Mouse (Mus musculus) MEL (cell line): ENCODE data around the gene Grik4. TPM values are rescaled to one million over a fixed set of nuclear protein-coding genes. Genes with fewer than 3 reads are reported as not detected.

Source experiments
- DNase-seq: peaks from one replicate; pipeline ENCODE4 v3.0.0; 2011; ENCODE audit warnings: low read depth, low spot score
- H3K27ac ChIP-seq: 2 replicates; pipeline ENCODE4 v1.5.1; 2012; ENCODE audit warnings: low read depth, mild to moderate bottlenecking, control low read depth, low read length, moderate library complexity; ENCODE audit not compliant: control insufficient read depth
- H3K27me3 ChIP-seq, 2 experiments: fragments of 150-350 bp in 1 of 2; sonication (generic) in 1 of 2; 2 replicates each; pipeline ENCODE4 v1.6.1; 2012; ENCODE audit warnings: low read length in 2 of 2, mild to moderate bottlenecking in 2 of 2, improper control_type of control experiment in 1 of 2, moderate library complexity in 1 of 2; ENCODE audit not compliant: insufficient read depth in 2 of 2, control insufficient read depth in 1 of 2
- H3K36me3 ChIP-seq, 2 experiments: 2 replicates each; pipeline ENCODE4 v1.6.1; 2012 to 2014; ENCODE audit warnings: low read length in 2 of 2, improper control_type of control experiment in 1 of 2, inconsistent platforms in 1 of 2, mild to moderate bottlenecking in 1 of 2; ENCODE audit not compliant: insufficient read depth in 2 of 2, control insufficient read depth in 1 of 2
- H3K4me1 ChIP-seq, 2 experiments: fragments of 150-350 bp in 1 of 2; sonication (generic) in 1 of 2; 2 replicates each; pipeline ENCODE4 v1.6.1; 2012; ENCODE audit warnings: low read length in 2 of 2, improper control_type of control experiment in 1 of 2, mild to moderate bottlenecking in 1 of 2; ENCODE audit not compliant: insufficient read depth in 2 of 2, control insufficient read depth in 1 of 2
- H3K4me3 ChIP-seq, 2 experiments: fragments of 150-350 bp in 1 of 2; sonication (generic) in 1 of 2; 2 replicates each; pipeline ENCODE4 v1.5.1; 2012; ENCODE audit warnings: low read depth in 2 of 2, low read length in 2 of 2, mild to moderate bottlenecking in 2 of 2, moderate library complexity in 2 of 2, control low read depth in 1 of 2, improper control_type of control experiment in 1 of 2; ENCODE audit not compliant: control insufficient read depth in 1 of 2, insufficient read depth in 1 of 2
- H3K79me2 ChIP-seq: 2 replicates; pipeline ENCODE4 v1.6.1; 2012; ENCODE audit warnings: mild to moderate bottlenecking, low read length, moderate library complexity; ENCODE audit not compliant: control insufficient read depth, poor library complexity, insufficient read depth
- H3K9ac ChIP-seq: 2 replicates; pipeline ENCODE4 v1.6.1; 2012; ENCODE audit warnings: low read depth, mild to moderate bottlenecking, control low read depth, low read length, moderate library complexity; ENCODE audit not compliant: control insufficient read depth, poor library complexity, severe bottlenecking
- H3K9me3 ChIP-seq: fragments of 150-350 bp; sonication (generic); replicated peaks from 2 replicates; pipeline ENCODE4 v1.6.1; 2012; ENCODE audit warnings: mild to moderate bottlenecking, low read length, improper control_type of control experiment, moderate library complexity; ENCODE audit not compliant: insufficient read depth
- CHD1 ChIP-seq: IDR thresholded peaks from 2 replicates; pipeline ENCODE4 v1.6.1; 2012; ENCODE audit warnings: low read depth, mild to moderate bottlenecking, inconsistent platforms, low read length, improper control_type of control experiment
- E2F4 ChIP-seq: IDR thresholded peaks from 2 replicates; pipeline ENCODE4 v1.6.1; 2011; ENCODE audit warnings: low read depth, low read length, improper control_type of control experiment, borderline replicate concordance
- ELF1 ChIP-seq: IDR thresholded peaks from 2 replicates; pipeline ENCODE4 v1.6.1; 2014; ENCODE audit warnings: low read depth, mild to moderate bottlenecking, inconsistent platforms, low read length, improper control_type of control experiment, moderate library complexity
- EP300 ChIP-seq, 2 experiments: IDR thresholded peaks; 2 replicates each; pipeline ENCODE4 v1.6.1; 2011; ENCODE audit warnings: improper control_type of control experiment in 2 of 2, low read length in 2 of 2, low read depth in 1 of 2, mild to moderate bottlenecking in 1 of 2
- ETS1 ChIP-seq: IDR thresholded peaks from 2 replicates; pipeline ENCODE4 v1.6.1; 2012; ENCODE audit warnings: low read depth, mild to moderate bottlenecking, inconsistent platforms, low read length, improper control_type of control experiment, moderate library complexity
- HCFC1 ChIP-seq: IDR thresholded peaks from 2 replicates; pipeline ENCODE4 v1.6.1; 2012; ENCODE audit warnings: low read depth, mild to moderate bottlenecking, inconsistent platforms, low read length, improper control_type of control experiment, moderate library complexity
- KAT2A ChIP-seq: conservative IDR thresholded peaks from 2 replicates; pipeline ENCODE4 v1.6.1; 2012; ENCODE audit warnings: low read depth, low read length, improper control_type of control experiment, inconsistent platforms
- MAFK ChIP-seq: IDR thresholded peaks from 2 replicates; pipeline ENCODE4 v1.6.1; 2011; ENCODE audit warnings: low read depth, mild to moderate bottlenecking, low read length, improper control_type of control experiment, borderline replicate concordance
- MAZ ChIP-seq: IDR thresholded peaks from 2 replicates; pipeline ENCODE4 v1.6.1; 2012; ENCODE audit warnings: low read depth, mild to moderate bottlenecking, inconsistent platforms, low read length, improper control_type of control experiment
- MEF2A ChIP-seq: IDR thresholded peaks from 2 replicates; pipeline ENCODE4 v1.6.1; 2014; ENCODE audit warnings: low read depth, mild to moderate bottlenecking, inconsistent platforms, low read length, improper control_type of control experiment; ENCODE audit not compliant: poor library complexity, insufficient replicate concordance, severe bottlenecking; ENCODE audit errors: extremely low read depth
- MXI1 ChIP-seq: IDR thresholded peaks from 2 replicates; pipeline ENCODE4 v1.6.1; 2011; ENCODE audit warnings: mild to moderate bottlenecking, low read depth, low read length, improper control_type of control experiment
- MYB ChIP-seq: IDR thresholded peaks from 2 replicates; pipeline ENCODE4 v1.6.1; 2011; ENCODE audit warnings: mild to moderate bottlenecking, low read depth, low read length, improper control_type of control experiment
- MYC ChIP-seq: IDR thresholded peaks from 2 replicates; pipeline ENCODE4 v1.6.1; 2011; ENCODE audit warnings: low read depth, mild to moderate bottlenecking, low read length, improper control_type of control experiment, moderate library complexity
- NELFE ChIP-seq: IDR thresholded peaks from 2 replicates; pipeline ENCODE4 v1.6.1; 2011; ENCODE audit warnings: low read depth, low read length, improper control_type of control experiment
- POLR2A ChIP-seq, 2 experiments: IDR thresholded peaks; 2 replicates each; pipeline ENCODE4 v1.6.1; 2011 to 2012; ENCODE audit warnings: low read length in 2 of 2, mild to moderate bottlenecking in 2 of 2, control low read depth in 1 of 2, improper control_type of control experiment in 1 of 2, low read depth in 1 of 2, moderate library complexity in 1 of 2; ENCODE audit not compliant: control insufficient read depth in 1 of 2, insufficient read depth in 1 of 2, poor library complexity in 1 of 2
- POLR2AphosphoS2 ChIP-seq: IDR thresholded peaks from 2 replicates; pipeline ENCODE4 v1.6.1; 2011; ENCODE audit warnings: low read length, improper control_type of control experiment
- RCOR1 ChIP-seq: IDR thresholded peaks from 2 replicates; pipeline ENCODE4 v1.6.1; 2012; ENCODE audit warnings: low read depth, mild to moderate bottlenecking, inconsistent platforms, low read length, improper control_type of control experiment
- TAL1 ChIP-seq: IDR thresholded peaks from 2 replicates; pipeline ENCODE4 v1.6.1; 2012; ENCODE audit warnings: mild to moderate bottlenecking, inconsistent platforms, low read length, moderate library complexity, mixed read lengths
- TCF12 ChIP-seq: IDR thresholded peaks from 2 replicates; pipeline ENCODE4 v1.6.1; 2014; ENCODE audit warnings: low read depth, mild to moderate bottlenecking, inconsistent platforms, low read length, improper control_type of control experiment, moderate library complexity
- ZC3H11A ChIP-seq: IDR thresholded peaks from 2 replicates; pipeline ENCODE4 v1.6.1; 2012; ENCODE audit warnings: low read depth, mild to moderate bottlenecking, inconsistent platforms, low read length, improper control_type of control experiment
- ZKSCAN1 ChIP-seq: IDR thresholded peaks from 2 replicates; pipeline ENCODE4 v1.6.1; 2012; ENCODE audit warnings: low read depth, mild to moderate bottlenecking, inconsistent platforms, low read length, improper control_type of control experiment, moderate library complexity
- ZNF384 ChIP-seq: IDR thresholded peaks from 2 replicates; pipeline ENCODE4 v1.6.1; 2012; ENCODE audit warnings: low read depth, mild to moderate bottlenecking, inconsistent platforms, low read length, improper control_type of control experiment
- polyA plus RNA-seq, 2 experiments: library from polyadenylated mRNA; stranded (reverse) in 1 of 2; unstranded in 1 of 2; fragments of >175 nt in 1 of 2; fragments of >200 nt in 1 of 2; gene quantifications; 2 replicates each; pipeline versions ENCODE4 v1.2.1 to v1.2.4; 2012; ENCODE audit warnings: low replicate concordance in 2 of 2, low read depth in 1 of 2; ENCODE audit not compliant: insufficient read length in 2 of 2, insufficient read depth in 1 of 2, missing spikeins in 1 of 2
- total RNA-seq: library from RNA; depleted of rRNA; stranded (reverse); fragments of 300-350 nt; gene quantifications from 2 replicates; pipeline ENCODE4 v1.2.3, GENCODE M21; 2012

Grik4 gene
- total and polyA plus RNA-seq, 3 experiments = 0.17 TPM; not detected in 2

DNA sequence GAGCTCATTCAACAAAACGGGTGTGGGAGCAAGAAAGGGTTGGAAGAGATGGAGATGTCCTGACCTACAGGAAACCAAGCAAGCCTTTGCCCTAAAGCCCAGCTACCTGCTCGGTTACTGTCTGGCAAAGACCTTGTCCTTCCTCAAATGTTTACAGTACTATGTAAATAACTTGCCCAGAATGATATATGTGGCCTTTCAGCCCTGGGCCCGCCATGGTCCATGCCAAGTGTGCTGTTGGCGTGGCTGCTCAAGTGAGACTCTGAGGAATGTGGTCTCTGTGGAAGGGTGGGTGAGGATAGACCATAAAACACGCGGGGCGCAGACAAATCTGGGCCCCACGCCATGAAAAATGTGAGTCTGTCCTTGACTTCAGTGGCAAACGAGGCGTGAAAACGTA is 83.1 kb downstream of the Grik4 start:
- Histone ChIP-seq H3K79me2 (no peaks in the 10 kb centered on the region), H3K9ac (no peak overlapping the region)
- TF ChIP-seq HCFC1 = no peak
- TF ChIP-seq MYB = no peak
- TF ChIP-seq TCF12 = no peak
- TF ChIP-seq, all 39 proteins: peak for 0
- Histone ChIP-seq H3K27ac (no peak overlapping the region), H3K9me3 (no peaks in the 10 kb centered on the region), H3K4me1 (no peaks in the 10 kb centered on the region), H3K4me3 (no peak overlapping the region), H3K36me3 (no peaks in the 10 kb centered on the region), H3K27me3 (no peaks in the 10 kb centered on the region)
- DNase-seq = no peak

DNA sequence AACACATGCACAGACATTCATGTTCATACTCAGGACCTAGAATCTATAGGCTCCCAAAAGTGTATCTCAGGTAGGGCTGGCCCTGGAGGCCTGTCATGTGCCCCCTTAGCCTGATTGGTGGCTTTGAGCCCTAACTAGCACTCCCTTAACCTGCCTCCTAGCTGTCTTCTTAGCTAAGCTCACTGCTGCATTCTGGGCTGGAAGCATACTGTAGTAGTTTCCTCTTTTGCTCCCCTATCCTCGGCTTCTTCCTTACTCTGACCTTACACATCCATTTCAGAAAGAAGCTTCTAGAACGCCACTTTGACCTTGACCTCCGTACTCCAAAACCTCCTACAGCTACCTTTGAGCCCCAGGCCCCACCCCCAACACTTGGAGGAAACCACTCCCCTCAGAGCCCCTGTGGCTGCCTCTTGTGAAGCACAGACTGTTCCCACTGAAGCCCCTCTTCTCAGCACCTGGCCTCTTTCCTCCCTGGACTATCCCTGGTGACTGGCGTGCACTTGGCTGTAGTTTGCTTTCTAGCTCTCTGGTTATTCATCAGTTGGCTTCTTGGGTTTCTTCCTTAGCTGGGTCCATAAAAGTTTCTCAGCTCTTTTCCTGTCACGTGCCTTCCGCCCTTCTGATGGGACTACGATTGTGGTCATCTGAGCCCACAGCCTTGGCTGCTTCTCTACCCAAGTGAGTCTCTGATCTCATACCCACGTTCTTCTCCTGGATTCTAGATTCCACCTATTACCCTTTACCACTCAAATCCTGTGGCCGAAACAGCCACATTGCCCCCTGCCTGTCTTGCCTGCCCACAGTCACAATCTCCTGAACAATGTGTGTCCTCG is 84.1 kb downstream of the Grik4 start:
- Histone ChIP-seq H3K4me1 (no peaks in the 10 kb centered on the region), H3K27ac (no peak overlapping the region), H3K79me2 (no peaks in the 10 kb centered on the region), H3K36me3 (no peaks in the 10 kb centered on the region), H3K9me3 (no peaks in the 10 kb centered on the region), H3K4me3 (no peak overlapping the region), H3K9ac (no peak overlapping the region), H3K27me3 (no peaks in the 10 kb centered on the region)
- no peak for TF ChIP-seq ZKSCAN1
- no peak for TF ChIP-seq ZNF384
- TF ChIP-seq MAFK = no peak
- no peak for TF ChIP-seq MYC
- no peak for TF ChIP-seq MAZ
- TF ChIP-seq HCFC1 = no peak
- TF ChIP-seq MEF2A = no peak
- TF ChIP-seq ELF1 = no peak
- no peak for TF ChIP-seq EP300 (IDR thresholded peaks at IDR 0.05; ENCODE audit: low read depth in 1 of 2, low read length in 2 of 2)
- no peak for TF ChIP-seq CHD1
- no peak for TF ChIP-seq ZC3H11A
- no peak for TF ChIP-seq NELFE
- no peak for TF ChIP-seq KAT2A
- TF ChIP-seq POLR2AphosphoS2 = no peak
- no peak for TF ChIP-seq E2F4
- TF ChIP-seq ETS1 = no peak
- no peak for TF ChIP-seq MXI1
- TF ChIP-seq RCOR1 = no peak
- TF ChIP-seq TAL1 = no peak
- TF ChIP-seq POLR2A (IDR thresholded peaks at IDR 0.05; ENCODE audit: control insufficient read depth in 1 of 2, insufficient read depth in 1 of 2, low read depth in 1 of 2, low read length in 2 of 2, poor library complexity in 1 of 2) = no peak
- DNase-seq = no peak
